Mouse (Mus musculus) erythroid progenitor cell, adult 5-6 weeks (primary cell): ENCODE data around the gene Nacad. TPM values are rescaled to one million over a fixed set of nuclear protein-coding genes. Genes with fewer than 3 reads are reported as not detected.

Source experiments
- ATAC-seq: replicated peaks from 2 replicates; pipeline ENCODE4 v1.8.0; 2016; ENCODE audit warnings: moderate number of reproducible peaks, mild to moderate bottlenecking, moderate TSS enrichment, inconsistent platforms; ENCODE audit not compliant: poor library complexity, low FRiP score, severe bottlenecking
- total RNA-seq, 2 experiments: library from RNA; stranded (forward) in 1 of 2; stranded (reverse) in 1 of 2; fragments of 150-400 nt in 1 of 2; fragments of 186-747, 209-891 nt in 1 of 2; gene quantifications; 2 replicates each; pipeline versions ENCODE4 v1.2.3 to v1.2.4; 2015 to 2017; ENCODE audit warnings: low replicate concordance in 2 of 2

Gene Nacad
- total RNA-seq, 2 experiments from 2014 or later: 0.98 TPM; not detected in 1

- ATAC-seq: no peak
These were observed 802 bp downstream of the Nacad start for GRCm38 (mm10) chr11:6605021-6605481.

GRCm38 (mm10) chr11:6604604-6604936, 1.3 kb downstream of the Nacad start:
- ATAC-seq: no peak

- no peak for ATAC-seq
These were observed 1.8 kb downstream of the Nacad start for GRCm38 (mm10) chr11:6603887-6604603.

GRCm38 (mm10) chr11:6603224-6603623, 2.6 kb downstream of the Nacad start:
- no peak for ATAC-seq

GRCm38 (mm10) chr11:6602662-6603061, 3.2 kb downstream of the Nacad start:
- no peak for ATAC-seq

GRCm38 (mm10) chr11:6601649-6602480, 4.0 kb downstream of the Nacad start:
- no peak for ATAC-seq

GRCm38 (mm10) chr11:6600284-6600944, 5.4 kb downstream of the Nacad start:
- peak; percentile 58 for ATAC-seq

GRCm38 (mm10) chr11:6599831-6600230, 6.0 kb downstream of the Nacad start:
- ATAC-seq: no peak

- ATAC-seq: 0 out of 2 replicates have a peak, but pooled peaks have one; percentile 26
These were observed 6.7 kb downstream of the Nacad start for GRCm38 (mm10) chr11:6599011-6599681.

- ATAC-seq: no peak
These were observed 7.5 kb downstream of the Nacad start for GRCm38 (mm10) chr11:6598191-6598889.

- ATAC-seq: no peak
These were observed 8.3 kb downstream of the Nacad start for GRCm38 (mm10) chr11:6597523-6597922.

- ATAC-seq: no peak
These were observed 9.2 kb downstream of the Nacad start for GRCm38 (mm10) chr11:6596616-6597015.

GRCm38 (mm10) chr11:6596205-6596604, 9.6 kb downstream of the Nacad start:
- ATAC-seq: no peak

- ATAC-seq: 0 out of 2 replicates have a peak, but pooled peaks have one; percentile 10
These were observed 10.5 kb downstream of the Nacad start for GRCm38 (mm10) chr11:6595339-6595738.

GRCm38 (mm10) chr11:6594845-6595244, 11.0 kb downstream of the Nacad start:
- no peak for ATAC-seq

- ATAC-seq: no peak
These were observed 12.4 kb downstream of the Nacad start for GRCm38 (mm10) chr11:6593406-6593805.

- ATAC-seq: peak; percentile 80
These were observed 14.7 kb downstream of the Nacad start for GRCm38 (mm10) chr11:6590933-6591675.

- ATAC-seq: peak; percentile 71
These were observed 16.0 kb downstream of the Nacad start for GRCm38 (mm10) chr11:6589838-6590237.

- ATAC-seq: no peak
These were observed 17.6 kb downstream of the Nacad start for GRCm38 (mm10) chr11:6588295-6588694.
